Mouse (Mus musculus): ENCODE data around the gene Myh7. TPM values are rescaled to one million over a fixed set of nuclear protein-coding genes. Genes with fewer than 3 reads are reported as not detected.

Myh7 gene
- total and polyA plus RNA-seq, 2 experiments from 2014 or later: 8.8 to 9.3 TPM

DNA sequence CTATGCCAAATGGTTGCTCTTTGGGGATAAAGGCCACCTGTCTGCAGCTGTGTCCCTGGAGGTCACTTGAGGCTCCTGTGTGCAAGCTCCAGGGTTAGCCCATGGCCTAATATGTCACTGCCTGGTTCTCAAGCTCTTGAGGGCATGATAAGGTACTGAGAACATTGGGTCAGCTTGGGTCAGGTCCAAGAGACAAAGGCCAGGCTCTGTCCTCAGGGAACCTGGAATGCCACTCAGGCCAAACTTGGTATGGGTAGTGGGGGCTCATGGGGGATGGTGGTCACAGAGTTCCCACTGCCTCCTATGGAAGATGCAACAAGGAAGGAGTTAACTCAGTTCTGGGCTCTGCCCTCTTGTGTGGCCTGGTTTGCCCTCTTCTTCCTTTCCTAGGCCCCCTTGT lies 26.1 kb downstream of the Myh7 start:
- Histone ChIP-seq H3K27ac (ENCODE audit: low read depth, low read length) (no peak overlapping the region), H3K4me2 (ENCODE audit: low read depth) (no peak overlapping the region), H3K4me3 (ENCODE audit: low read depth, low read length) (no peak overlapping the region), H3K36me3 (ENCODE audit: insufficient read depth) (no peaks in the 10 kb centered on the region), H3K9me3 (ENCODE audit: low read length) (no peaks in the 10 kb centered on the region), H3K9ac (no peak overlapping the region), H3K4me1 (ENCODE audit: insufficient read depth) (no peaks in the 10 kb centered on the region), H3K27me3 (ENCODE audit: insufficient read depth, low read length) (no peaks in the 10 kb centered on the region)
- ATAC-seq (no peak), DNase-seq (no peak)
- TF ChIP-seq CTCF (IDR thresholded peaks at IDR 0.05; ENCODE audit: low read depth): no peak

DNA sequence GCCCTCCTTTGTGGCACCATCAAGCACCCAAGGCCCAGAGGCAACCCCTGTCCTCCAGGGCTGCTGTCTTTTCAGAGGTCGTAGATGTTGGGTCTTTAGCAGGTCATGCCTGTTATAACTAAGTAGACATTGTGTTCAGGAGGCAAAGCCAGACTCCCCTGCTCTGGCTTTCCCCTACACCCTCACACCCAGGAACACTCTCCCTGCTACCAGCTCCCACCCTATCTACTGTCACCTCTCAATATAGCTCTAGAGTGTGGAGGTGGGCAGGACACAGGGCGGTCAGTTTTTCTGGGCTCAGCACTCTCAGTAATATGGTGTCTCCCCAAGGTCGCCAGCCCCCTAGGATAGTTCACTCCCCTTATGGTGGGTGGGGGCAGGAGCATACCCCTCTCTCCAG lies 26.6 kb downstream of the Myh7 start:
- no peaks in the 10 kb centered on the region for H3K9me3 ChIP-seq (ENCODE audit: low read length)
- 96% methylated on average over 3 of the region's 3 CpGs for WGBS
- no peak for DNase-seq
- no peak for ATAC-seq
- H3K4me2 ChIP-seq (ENCODE audit: low read depth): no peak overlapping the region
- no peak overlapping the region for H3K9ac ChIP-seq
- TF ChIP-seq CTCF (IDR thresholded peaks at IDR 0.05; ENCODE audit: low read depth): no peak
- no peaks in the 10 kb centered on the region for H3K36me3 ChIP-seq (ENCODE audit: insufficient read depth)
- H3K27ac ChIP-seq (ENCODE audit: low read depth, low read length): no peak overlapping the region
- H3K4me1 ChIP-seq (ENCODE audit: insufficient read depth): no peaks in the 10 kb centered on the region
- H3K27me3 ChIP-seq (ENCODE audit: insufficient read depth, low read length): no peaks in the 10 kb centered on the region
- no peak overlapping the region for H3K4me3 ChIP-seq (ENCODE audit: low read depth, low read length)

DNA sequence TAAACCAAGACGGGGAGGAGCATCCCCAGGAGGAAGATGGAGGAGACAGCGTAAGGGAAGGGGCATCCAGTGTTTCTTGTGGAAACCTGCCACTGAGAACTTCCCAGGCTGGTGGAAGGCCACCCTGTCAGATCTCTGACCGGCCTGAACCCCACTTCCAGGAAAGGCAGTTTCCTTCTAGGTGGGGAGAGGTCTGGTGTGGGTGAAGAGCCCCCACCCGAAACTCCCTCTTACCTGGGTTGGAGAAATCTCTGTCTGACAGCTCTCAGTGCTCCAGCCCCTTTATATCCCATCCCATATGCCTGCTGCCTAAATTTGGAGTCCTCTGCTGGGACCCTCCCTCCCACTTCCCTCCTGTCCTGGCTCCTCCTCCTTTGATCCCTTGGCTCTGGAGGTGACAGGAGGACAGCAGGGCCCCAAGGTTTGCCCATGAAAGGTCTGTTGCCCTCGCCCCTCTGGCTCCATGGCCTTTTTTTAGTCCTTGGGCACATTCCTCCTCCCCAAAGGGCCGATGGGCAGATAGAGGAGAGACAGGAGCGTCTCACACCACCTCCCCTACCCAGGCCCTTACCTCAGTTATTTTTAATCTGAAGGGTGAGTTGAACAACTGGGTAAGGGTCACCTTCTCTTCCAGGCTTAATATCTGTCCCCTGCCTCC lies 28.0 kb downstream of the Myh7 start, which contains the start of gene Myh6:
Myh6 (minus strand) TSS at position 608 of the 658 bp plus-strand sequence.
- WGBS: 79% methylated on average over 7 of the region's 7 CpGs
- H3K27me3 ChIP-seq (ENCODE audit: insufficient read depth, low read length): no peaks in the 10 kb centered on the region
- ATAC-seq: no peak
- H3K4me3 ChIP-seq (ENCODE audit: low read depth, low read length): no peak within 1 kb of the TSS
- H3K4me2 ChIP-seq (ENCODE audit: low read depth): no peak within 1 kb of the TSS
- no peaks in the 10 kb centered on the region for H3K9me3 ChIP-seq (ENCODE audit: low read length)
- H3K36me3 ChIP-seq (ENCODE audit: insufficient read depth): no peaks in the 10 kb centered on the region
- H3K4me1 ChIP-seq (ENCODE audit: insufficient read depth): no peaks in the 10 kb centered on the region
- TF ChIP-seq CTCF (IDR thresholded peaks at IDR 0.05; ENCODE audit: low read depth): no peak
- no peak within 1 kb of the TSS for H3K9ac ChIP-seq
- no peak for DNase-seq
- H3K27ac ChIP-seq (ENCODE audit: low read depth, low read length): no peak within 1 kb of the TSS

DNA sequence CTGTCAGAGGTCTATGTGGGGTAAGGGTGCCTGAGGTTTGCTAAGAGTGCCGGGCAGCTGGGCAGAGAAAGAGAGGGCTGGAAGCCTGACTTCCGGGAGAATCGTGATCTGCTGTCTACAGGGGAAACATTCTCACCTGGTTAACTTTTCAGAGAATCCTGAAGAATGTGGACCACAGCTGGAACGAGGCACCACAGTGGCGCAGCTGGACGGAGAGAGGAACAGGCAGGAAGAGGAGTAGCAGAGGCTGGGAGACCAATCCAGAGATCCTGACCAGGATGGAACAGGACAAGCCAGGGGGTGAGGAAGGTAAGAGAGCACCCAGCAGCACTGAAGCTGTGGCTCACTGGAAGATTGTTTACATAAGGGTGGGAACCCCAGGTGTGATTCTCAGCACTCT lies 28.8 kb downstream of the Myh7 start:
- Histone ChIP-seq H3K4me2 (ENCODE audit: low read depth) (no peak overlapping the region), H3K9me3 (ENCODE audit: low read length) (no peaks in the 10 kb centered on the region), H3K4me3 (ENCODE audit: low read depth, low read length) (no peak overlapping the region), H3K27me3 (ENCODE audit: insufficient read depth, low read length) (no peaks in the 10 kb centered on the region), H3K27ac (ENCODE audit: low read depth, low read length) (no peak overlapping the region), H3K9ac (no peak overlapping the region), H3K36me3 (ENCODE audit: insufficient read depth) (no peaks in the 10 kb centered on the region), H3K4me1 (ENCODE audit: insufficient read depth) (no peaks in the 10 kb centered on the region)
- ATAC-seq: no peak
- no peak for DNase-seq
- WGBS: 78% methylated on average over 6 of the region's 6 CpGs
- no peak for TF ChIP-seq CTCF (IDR thresholded peaks at IDR 0.05; ENCODE audit: low read depth)

DNA sequence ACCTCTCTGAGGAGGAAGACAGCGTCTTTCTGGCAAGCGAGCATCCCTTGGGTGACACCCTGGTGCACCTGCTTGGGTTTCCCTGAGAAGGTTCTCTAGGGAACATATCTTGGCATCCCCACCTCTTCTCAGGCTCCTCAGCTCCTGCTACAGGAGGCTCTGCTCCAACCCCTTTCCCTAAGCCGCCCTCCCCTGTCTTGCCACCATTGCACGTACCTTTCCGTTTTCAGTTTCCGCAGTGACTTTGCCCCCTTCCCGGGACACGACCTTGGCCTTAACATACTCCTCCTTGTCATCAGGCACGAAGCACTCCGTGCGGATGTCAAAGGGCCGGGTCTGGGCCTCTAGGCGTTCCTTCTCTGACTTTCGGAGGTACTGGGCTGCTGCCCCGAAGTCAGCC lies 29.4 kb downstream of the Myh7 start:
- no peak overlapping the region for H3K9ac ChIP-seq

DNA sequence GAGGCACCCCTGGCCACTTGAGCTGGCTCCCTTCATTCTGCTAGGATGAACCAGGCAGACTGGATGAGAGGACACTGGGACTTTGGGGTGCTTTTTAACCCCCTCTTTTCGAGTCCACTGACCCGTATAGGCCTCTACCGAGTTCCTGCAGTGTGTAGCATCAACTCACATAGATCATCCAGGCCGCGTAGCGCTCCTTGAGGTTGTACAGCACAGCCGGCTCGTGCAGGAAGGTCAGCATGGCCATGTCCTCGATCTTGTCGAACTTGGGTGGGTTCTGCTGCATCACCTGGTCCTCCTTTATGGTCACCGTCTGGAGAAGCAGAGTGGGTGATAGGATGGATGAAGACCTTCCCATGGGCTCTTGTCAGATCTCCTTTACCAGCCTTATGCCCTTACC lies 30.7 kb downstream of the Myh7 start:
- ATAC-seq: no peak
- H3K4me2 ChIP-seq (ENCODE audit: low read depth): no peak overlapping the region
- no peak overlapping the region for H3K27ac ChIP-seq (ENCODE audit: low read depth, low read length)
- WGBS: 89% methylated on average over 11 of the region's 11 CpGs
- H3K9me3 ChIP-seq (ENCODE audit: low read length): no peaks in the 10 kb centered on the region
- H3K27me3 ChIP-seq (ENCODE audit: insufficient read depth, low read length): no peaks in the 10 kb centered on the region
- H3K4me3 ChIP-seq (ENCODE audit: low read depth, low read length): no peak overlapping the region
- no peak for DNase-seq
- TF ChIP-seq CTCF (IDR thresholded peaks at IDR 0.05; ENCODE audit: low read depth): no peak
- H3K4me1 ChIP-seq (ENCODE audit: insufficient read depth): no peaks in the 10 kb centered on the region
- H3K9ac ChIP-seq: no peak overlapping the region
- no peaks in the 10 kb centered on the region for H3K36me3 ChIP-seq (ENCODE audit: insufficient read depth)

More for the DNA sequence above, 29.4 kb downstream of the Myh7 start:
- no peak for TF ChIP-seq CTCF (IDR thresholded peaks at IDR 0.05; ENCODE audit: low read depth)
- H3K27ac ChIP-seq (ENCODE audit: low read depth, low read length): no peak overlapping the region
- no peaks in the 10 kb centered on the region for H3K27me3 ChIP-seq (ENCODE audit: insufficient read depth, low read length)
- WGBS: 84% methylated on average over 15 of the region's 15 CpGs
- no peak for ATAC-seq
- no peak for DNase-seq
- no peaks in the 10 kb centered on the region for H3K4me1 ChIP-seq (ENCODE audit: insufficient read depth)
- no peak overlapping the region for H3K4me2 ChIP-seq (ENCODE audit: low read depth)
- H3K4me3 ChIP-seq (ENCODE audit: low read depth, low read length): no peak overlapping the region
- H3K9me3 ChIP-seq (ENCODE audit: low read length): no peaks in the 10 kb centered on the region
- H3K36me3 ChIP-seq (ENCODE audit: insufficient read depth): no peaks in the 10 kb centered on the region

DNA sequence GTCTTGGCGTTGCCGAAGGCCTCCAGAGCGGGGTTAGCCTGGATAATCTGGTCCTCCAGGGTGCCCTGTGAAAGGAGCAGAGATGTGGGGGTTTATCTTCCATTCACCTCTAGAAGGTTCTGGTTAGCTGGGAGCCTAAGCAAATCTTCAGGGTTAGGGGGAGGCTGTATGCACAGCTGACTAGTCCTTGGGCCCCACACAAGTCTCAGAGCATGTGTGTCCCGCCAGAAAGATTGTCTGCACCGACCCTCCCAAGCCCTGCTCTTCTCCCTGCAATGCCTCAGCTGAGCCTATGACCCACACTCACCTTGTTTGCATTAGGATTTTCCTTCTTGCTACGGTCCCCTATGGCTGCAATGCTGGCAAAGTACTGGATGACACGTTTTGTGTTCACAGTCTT lies 31.7 kb downstream of the Myh7 start:
- Histone ChIP-seq H3K9me3 (ENCODE audit: low read length) (no peaks in the 10 kb centered on the region), H3K4me1 (ENCODE audit: insufficient read depth) (no peaks in the 10 kb centered on the region), H3K27ac (ENCODE audit: low read depth, low read length) (no peak overlapping the region), H3K4me2 (ENCODE audit: low read depth) (no peak overlapping the region), H3K9ac (no peak overlapping the region), H3K36me3 (ENCODE audit: insufficient read depth) (no peaks in the 10 kb centered on the region), H3K27me3 (ENCODE audit: insufficient read depth, low read length) (no peaks in the 10 kb centered on the region), H3K4me3 (ENCODE audit: low read depth, low read length) (no peak overlapping the region)
- TF ChIP-seq CTCF (IDR thresholded peaks at IDR 0.05; ENCODE audit: low read depth): no peak
- DNase-seq (no peak), ATAC-seq (no peak)
- WGBS: 90% methylated on average over 7 of the region's 7 CpGs

Measured in forebrain, postnatal 0 days (tissue).